Mouse (Mus musculus) heart, adult 11 months (tissue): Measurements from ENCODE around the gene Abhd4.
A peak's percentile ranks its signal among the peaks of the same experiment; 100 is the strongest.

Experiments
- DNase-seq: peaks from one replicate; pipeline ENCODE4 v3.0.0; 2022

Abhd4 gene

GRCm38 (mm10) chr14:54284839-54285238 is 30.9 kb downstream of the Abhd4 start, which contains the start of gene Olfr49:
Gene Olfr49 (minus strand): TSS chr14:54284939.
- DNase-seq: no peak

GRCm38 (mm10) chr14:54300136-54300535 is 46.1 kb downstream of the Abhd4 start:
- peak; percentile 50 for DNase-seq

GRCm38 (mm10) chr14:54300676-54301075 is 46.7 kb downstream of the Abhd4 start:
- DNase-seq: no peak

- peak; percentile 55 for DNase-seq
These were observed 57.8 kb downstream of the Abhd4 start for GRCm38 (mm10) chr14:54311763-54312162.
